Mouse (Mus musculus) spleen, adult 12 weeks (tissue): Measurements from ENCODE around the gene Gapdh.

ENCODE experiments used
- DNase-seq: peaks from one replicate; pipeline ENCODE4 v3.0.0; 2022; ENCODE audit warnings: low spot score

Gapdh gene

DNA sequence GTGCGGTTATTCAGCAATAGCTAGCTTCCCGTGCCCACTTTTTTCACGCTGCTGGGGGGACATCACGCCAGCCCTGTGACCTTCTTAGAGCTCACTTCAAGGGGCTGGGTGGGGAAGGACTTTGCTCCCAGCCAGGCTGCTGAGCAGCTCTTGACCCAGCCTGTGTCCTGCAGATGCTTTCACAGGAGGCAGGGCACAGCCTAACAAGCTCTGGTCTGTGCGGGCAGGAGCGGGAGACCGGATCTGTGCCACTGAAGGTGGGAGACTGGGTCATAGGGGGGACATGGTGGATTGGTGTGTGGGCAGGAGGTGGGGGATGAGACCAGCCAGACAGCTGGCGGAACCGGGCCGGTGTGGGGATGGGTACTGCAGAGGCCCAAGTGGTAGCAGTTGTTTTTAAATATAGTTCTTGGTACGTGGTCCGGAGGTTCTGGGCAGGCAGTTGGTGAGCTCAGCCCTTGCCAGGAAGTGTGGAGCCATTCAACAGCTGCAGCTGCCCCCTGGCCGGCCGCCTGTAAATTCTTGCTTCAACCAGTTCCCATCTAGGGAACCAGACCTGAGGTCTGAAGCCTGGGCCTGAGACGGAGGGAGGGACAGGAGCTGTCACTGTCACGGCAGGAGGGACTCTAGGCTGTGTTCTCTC, 17.2 kb downstream of the Gapdh start:
- DNase-seq, result no peak

- no peak for DNase-seq
Observed at GRCm38 (mm10) chr6:125148251-125148925, 17.9 kb downstream of the Gapdh start.

GRCm38 (mm10) chr6:125147329-125147728, 18.9 kb downstream of the Gapdh start:
- no peak for DNase-seq

GRCm38 (mm10) chr6:125146797-125147196, 19.5 kb downstream of the Gapdh start:
- DNase-seq, result no peak

DNA sequence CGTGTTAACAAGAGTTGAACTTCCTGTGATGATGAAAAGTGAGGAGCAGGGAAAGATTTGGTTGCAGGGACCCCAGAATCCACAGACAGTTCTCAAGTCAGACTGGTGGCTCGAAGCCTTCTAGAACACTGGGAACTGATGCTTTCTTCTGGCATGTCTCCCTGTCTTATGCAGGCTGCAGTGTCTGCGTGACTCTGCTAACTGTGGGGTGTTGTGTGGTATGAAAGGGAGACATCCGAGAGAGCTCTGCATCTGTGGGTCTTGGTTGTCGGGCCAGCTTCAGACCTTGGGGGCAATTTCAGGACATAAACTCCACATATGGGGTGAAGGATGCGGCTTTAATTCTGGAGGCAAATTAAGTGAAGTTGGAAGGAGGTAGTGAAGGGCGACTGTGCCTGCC, 20.1 kb downstream of the Gapdh start:
- DNase-seq, result no peak

GRCm38 (mm10) chr6:125145479-125145951, 20.8 kb downstream of the Gapdh start:
- peak; percentile 32 for DNase-seq

DNA sequence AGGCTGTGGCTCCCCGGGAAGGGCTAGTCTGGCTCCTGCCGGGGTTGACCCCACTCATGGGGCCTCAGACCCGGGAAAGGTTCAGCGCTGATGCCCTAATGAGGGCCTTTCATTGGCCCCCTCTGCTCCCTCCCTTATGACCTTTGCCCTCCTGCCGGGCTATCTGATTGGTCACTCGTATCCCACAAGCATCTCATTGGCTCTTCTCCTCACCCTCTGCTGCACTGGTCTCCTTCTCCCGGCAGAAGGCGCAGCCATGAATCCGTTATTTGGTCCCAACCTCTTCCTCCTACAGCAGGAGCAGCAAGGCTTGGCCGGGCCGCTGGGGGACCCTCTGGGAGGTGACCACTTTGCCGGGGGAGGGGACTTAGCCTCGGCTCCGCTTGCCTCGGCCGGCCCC, 21.3 kb downstream of the Gapdh start, which contains the start of gene Iffo1:
Gene Iffo1 (plus strand): TSS at position 241 of the 400 bp plus-strand sequence.
- peak; percentile 73 for DNase-seq

GRCm38 (mm10) chr6:125143904-125144303, 22.4 kb downstream of the Gapdh start:
- no peak for DNase-seq

GRCm38 (mm10) chr6:125143128-125143527, 23.1 kb downstream of the Gapdh start:
- DNase-seq, result no peak

- no peak for DNase-seq
Observed at GRCm38 (mm10) chr6:125142436-125142835, 23.8 kb downstream of the Gapdh start.

GRCm38 (mm10) chr6:125139747-125140146, 26.5 kb downstream of the Gapdh start:
- DNase-seq, result no peak

DNA sequence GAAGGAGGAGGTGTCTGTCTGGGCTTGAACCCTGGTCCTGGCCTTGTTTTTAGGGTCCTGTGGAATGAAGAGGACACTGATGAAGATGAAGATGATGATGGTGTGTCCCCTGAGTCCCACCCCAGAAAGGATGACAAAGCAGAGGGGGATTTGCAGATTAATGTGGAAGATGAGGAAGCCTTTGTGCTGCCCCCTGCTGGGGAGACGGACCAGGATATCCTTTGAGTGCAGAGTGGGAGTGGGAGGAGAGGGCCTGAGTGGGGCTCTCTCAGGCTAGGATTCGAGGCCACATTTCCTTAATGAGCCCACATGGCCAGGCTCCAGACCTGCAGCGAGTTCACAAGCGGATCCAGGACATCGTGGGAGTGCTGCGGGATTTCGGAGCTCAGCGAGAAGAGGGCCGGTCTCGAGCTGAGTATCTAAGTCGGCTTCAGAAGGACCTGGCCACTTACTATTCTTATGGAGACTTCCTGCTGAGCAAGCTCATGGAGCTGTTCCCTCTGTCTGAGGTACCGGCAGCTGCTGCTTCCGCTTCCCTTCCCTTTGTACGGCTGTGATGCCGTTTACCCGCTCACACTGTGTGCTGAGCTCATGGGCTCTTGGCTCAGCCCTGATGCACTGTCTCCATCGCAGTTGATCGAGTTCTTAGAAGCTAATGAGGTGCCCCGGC, 29.1 kb downstream of the Gapdh start:
- DNase-seq, result no peak

GRCm38 (mm10) chr6:125132470-125132869, 33.8 kb downstream of the Gapdh start:
- DNase-seq, result no peak

DNA sequence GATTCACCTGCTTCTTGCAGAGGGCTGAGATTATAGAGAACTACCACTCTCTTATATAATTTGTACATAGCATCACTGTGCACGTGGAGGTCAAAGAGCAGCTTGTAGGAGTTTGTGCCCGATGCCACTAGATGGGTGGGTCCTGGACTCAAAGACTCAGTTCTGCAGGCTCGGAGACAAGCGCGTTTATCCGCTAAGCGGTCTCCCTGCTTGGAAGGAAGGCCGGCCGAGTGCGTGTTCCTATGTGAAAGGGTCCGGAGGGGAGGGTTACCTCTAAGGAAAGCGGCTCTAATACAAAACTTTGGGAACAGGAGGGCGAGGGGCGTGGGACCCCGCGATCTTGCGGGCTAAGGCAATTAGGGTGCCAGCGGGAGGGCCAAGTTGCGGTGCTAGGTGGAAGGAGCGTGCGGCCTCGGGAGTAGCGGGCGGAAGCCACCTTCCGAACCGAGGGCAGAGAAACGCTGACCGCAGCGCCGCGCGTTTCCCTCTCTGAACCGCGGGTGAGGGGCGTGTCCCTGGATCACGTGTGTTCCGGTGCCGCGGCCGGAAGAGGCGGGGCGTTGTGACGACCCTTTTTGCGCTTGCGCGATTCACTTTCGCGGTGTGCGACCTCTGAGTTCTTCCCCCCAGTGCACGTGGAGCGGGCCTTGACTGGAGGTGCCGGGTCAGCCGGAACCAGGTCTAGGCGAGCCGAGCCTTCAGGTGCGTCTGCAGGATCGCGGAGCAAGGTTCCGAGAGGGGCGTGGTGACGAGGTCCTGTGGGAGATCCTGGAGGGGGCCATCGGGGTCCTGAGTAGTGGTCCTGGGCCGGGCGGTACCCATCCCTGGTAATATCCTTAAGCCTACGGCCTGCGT, 34.7 kb downstream of the Gapdh start, which contains the start of gene Nop2:
Gene Nop2 (plus strand): TSS at position 608 of the 855 bp plus-strand sequence.
- DNase-seq, result peak; percentile 86

DNA sequence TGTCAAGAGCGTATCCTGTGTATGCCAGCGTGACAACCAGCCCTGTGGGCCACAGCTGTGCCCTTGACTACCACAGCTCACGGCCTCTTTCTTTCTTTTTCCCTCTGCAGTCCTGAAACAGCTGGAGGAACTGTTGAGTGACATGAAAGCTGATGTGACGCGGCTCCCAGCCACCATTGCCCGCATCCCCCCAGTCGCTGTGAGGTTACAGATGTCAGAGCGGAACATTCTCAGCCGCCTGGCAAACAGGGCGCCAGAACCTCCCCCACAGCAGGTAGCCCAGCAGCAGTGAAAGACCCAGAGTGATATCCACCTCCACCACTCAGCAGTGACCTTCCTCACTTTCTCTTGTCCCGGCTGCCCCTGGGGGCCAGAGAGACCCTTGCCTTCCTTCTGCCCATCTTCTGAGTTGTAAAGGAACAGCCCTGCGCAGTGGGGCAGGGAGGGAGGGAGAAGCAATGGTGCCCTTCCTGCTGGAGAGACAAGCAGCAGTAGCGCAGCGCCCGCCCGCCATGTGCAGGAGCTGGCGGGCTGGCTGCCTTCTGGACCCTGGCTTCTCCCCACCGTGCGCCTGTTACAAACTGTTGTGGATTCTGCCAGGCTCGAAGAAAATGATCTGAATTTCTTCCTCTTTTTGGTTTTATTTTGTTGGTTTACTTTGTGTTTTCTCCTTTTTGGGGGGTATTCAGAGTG, 36.4 kb downstream of the Gapdh start:
- no peak for DNase-seq

DNA sequence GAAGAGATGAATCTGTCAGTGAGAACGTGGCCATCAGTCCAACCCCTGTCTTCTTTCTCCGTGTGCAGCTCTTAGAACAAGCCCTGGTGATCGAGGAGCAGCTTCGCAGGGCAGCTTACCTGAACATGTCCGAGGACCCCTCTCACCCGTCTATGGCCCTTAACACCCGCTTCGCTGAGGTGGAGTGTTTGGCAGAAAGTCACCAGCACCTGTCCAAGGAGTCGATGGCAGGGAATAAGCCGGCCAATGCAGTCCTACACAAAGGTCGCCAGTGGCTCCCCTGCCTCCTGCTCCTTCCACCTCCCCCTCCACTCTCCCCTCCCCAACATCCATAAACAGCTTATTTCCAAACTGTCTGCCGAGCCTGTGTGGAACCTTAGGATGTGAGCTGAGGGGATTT, 37.5 kb downstream of the Gapdh start:
- no peak for DNase-seq

DNA sequence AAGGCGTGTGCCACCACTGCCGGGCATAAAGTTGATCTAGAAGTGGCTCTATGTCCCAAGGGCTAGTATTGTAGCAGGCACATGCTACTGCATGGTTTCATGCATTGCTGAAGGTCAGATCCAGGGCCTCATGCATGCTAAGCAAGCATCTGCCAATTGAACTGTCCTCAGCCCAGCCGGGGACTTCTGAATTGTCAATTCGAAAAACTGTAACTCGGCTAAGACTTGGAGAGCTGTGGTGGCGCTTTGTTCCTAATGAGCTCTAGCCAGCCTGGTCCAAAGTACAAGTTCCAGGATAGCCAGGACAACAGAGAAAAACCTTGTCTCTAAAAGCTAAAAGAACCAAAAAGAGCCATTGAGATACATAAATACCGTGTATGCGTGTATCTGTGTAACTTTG, 46.9 kb downstream of the Gapdh start:
- no peak for DNase-seq

DNA sequence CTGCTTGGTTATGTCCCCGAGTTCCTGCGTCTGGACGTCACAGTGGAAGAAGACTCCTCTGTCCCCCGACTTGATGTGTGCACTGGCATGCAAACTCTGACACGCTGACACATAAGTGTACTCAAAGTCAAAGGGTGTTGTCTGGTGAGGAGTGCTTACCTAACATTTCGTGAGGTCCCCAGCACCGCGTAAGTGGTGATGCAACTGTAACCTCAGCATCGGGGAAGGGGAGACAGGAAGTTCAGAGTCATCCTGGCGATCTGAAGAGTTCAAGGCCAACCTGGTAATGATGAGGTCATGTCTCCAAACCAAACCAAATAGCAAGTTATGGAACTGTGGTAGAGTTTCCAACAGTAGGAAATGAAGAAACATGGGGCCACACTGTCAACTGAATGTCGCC, 53.7 kb downstream of the Gapdh start:
- no peak for DNase-seq
